Mouse (Mus musculus) urinary bladder, postnatal 0 days (tissue): ENCODE data around the gene Tspyl4. TPM values are rescaled to one million over a fixed set of nuclear protein-coding genes. Genes with fewer than 3 reads are reported as not detected.

Experiments used
- polyA plus RNA-seq: library from polyadenylated mRNA; unstranded; fragments of >200 nt; fragmentation: Nextera tagmentation; extraction: Ambion mirVana; gene quantifications from 2 replicates; pipeline ENCODE4 v1.2.1, GENCODE M21; 2015

Tspyl4 gene
- 4.2 and 5.1 TPM in 2 replicates for polyA plus RNA-seq

DNA sequence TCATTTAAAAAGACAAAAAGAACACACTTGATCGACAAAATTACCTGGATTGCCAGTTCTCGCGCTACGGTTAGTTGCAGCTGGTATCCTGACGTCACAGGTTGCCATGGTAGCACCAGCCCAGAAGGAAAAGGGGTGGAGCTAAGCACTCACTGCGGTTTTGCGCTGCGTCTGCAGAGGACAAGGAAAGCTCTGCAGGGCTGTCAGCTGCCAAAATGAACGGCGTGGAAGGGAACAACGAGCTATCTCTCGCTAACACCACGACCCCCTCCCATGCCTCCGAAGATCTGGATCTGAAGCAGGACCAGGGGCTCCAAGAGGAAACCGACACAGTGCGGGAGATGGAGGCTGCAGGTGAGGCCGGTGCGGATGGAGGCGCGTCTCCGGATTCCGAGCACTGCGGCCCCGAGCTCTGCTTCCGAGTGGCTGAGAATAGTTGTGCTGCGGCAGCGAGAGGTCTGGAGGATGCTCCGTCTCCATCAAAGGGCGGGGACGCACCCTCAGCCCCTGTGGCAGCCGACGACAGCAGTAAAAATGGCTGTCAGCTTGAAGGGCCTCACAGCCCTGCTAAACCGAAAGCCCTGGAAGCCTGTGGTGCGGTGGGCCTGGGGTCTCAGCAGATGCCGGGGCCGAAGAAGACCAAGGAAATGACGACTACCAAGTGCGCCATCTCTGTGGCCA lies at the start of gene Tspyl4:
Tspyl4 (plus strand) TSS at position 144 of the 681 bp plus-strand sequence.

GRCm38 (mm10) chr10:34281962-34282388 lies 15.3 kb upstream of the Tspyl4 start, which contains the start of gene Tspyl1:
TSS of gene Tspyl1 (plus strand) at chr10:34282190.

Other genes starting within 250 kb of the Tspyl4 start
- gene Calhm5, start 200.9 kb upstream of the Tspyl4 start, polyA plus RNA-seq = 8.4 and 9.1 TPM in 2 replicates
- gene Calhm6, start 169.5 kb upstream of the Tspyl4 start, polyA plus RNA-seq = 0.73 and 1.7 TPM in 2 replicates
- 19.7 and 22.8 TPM in 2 replicates for gene Dse, start 89.7 kb upstream of the Tspyl4 start, polyA plus RNA-seq
- 61.2 and 75.4 TPM in 2 replicates for gene Tspyl1, start 15.3 kb upstream of the Tspyl4 start, polyA plus RNA-seq
- 0.14 and 0.17 TPM in 2 replicates for gene Col10a1, start 92.5 kb downstream of the Tspyl4 start, polyA plus RNA-seq
- 9.3 and 10.0 TPM in 2 replicates for gene Nt5dc1, start 121.1 kb downstream of the Tspyl4 start, polyA plus RNA-seq
- gene Frk, start 186.0 kb downstream of the Tspyl4 start, polyA plus RNA-seq = 9.6 and 10.0 TPM in 2 replicates